Mouse (Mus musculus): ENCODE data around the gene Hist1h3e.
"Not testable (repeated sequence)": the region's sequence is repeated elsewhere in the genome, so short reads cannot be mapped to it uniquely, and the experiment has no call there.

Hist1h3e gene

GRCm38 (mm10) chr13:23561883-23562659 lies at the start of gene Hist1h3e:
TSS of gene Hist1h3e (minus strand) at chr13:23562369.
- DNase-seq, result peak; percentile 93 to 94

DNA sequence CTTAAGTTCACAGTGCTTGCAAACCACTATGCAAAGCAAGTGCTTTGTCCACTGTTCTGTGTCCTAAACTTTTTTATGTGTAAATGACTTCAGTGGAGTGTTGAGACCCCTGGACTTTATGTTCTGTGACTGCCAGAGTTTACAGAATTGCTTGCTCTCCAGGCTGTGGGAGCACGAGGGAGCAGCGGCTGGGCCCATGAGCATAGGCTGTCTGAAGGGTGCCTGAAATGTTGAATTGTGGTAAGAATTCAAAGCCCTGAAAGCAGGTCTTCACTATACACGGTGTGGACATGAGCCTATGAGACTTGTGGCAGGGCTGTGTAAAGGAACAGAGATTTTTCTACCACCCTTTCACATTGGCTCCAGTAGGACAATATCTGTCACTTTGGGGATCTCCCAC lies 49.5 kb upstream of the Hist1h3e start:
- no peak for DNase-seq

GRCm38 (mm10) chr13:23610393-23610792 lies 48.2 kb upstream of the Hist1h3e start:
- no peak for DNase-seq

DNA sequence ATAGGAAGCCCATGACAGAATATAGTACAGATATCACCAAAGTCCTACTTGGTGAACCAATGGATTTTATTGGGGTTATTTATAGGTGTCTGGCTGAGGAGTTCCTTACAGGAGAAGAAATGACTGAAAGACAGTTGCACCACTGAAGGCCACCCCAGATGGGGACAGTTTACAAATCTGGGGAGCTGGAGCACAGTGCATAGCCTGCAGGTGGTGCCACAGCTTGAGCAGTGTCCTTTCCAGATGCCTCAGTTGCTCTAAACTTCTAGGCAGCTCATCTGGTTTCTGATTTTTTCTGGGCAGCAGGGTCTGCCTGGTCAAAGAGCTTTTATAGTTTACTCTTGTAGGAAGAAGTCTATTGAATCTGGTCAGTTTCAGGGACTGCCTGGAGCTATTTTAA lies 47.7 kb upstream of the Hist1h3e start:
- no peak for DNase-seq

- no peak for DNase-seq
Measured at GRCm38 (mm10) chr13:23609209-23609608, 47.0 kb upstream of the Hist1h3e start.

- DNase-seq, result no peak
Measured at GRCm38 (mm10) chr13:23605052-23605451, 42.9 kb upstream of the Hist1h3e start.

- DNase-seq, result no peak
Measured at GRCm38 (mm10) chr13:23604452-23604851, 42.3 kb upstream of the Hist1h3e start.

DNA sequence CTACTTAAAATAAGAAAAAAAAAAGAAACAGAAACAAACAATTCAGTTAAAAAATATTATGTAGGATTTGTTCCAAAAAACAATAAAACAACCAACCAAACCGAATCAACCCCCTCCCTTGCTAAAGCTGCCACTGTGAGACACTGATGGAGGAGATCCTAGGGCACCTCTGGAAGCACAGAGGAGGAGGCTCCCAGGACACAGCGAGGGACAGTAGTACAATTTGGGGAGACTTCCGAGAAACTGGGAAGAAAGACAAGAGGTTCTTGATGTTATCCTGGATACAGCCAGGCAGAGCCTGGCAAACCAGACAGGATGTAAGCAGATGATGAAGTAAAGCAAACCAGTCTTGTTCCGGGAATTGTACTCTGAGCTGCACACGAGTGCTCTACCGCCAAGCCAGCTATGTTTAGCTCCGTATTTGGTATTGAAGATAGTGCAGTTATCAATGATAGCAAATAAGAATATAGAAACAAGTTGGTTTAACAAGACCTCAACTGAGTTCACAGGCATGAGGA lies 41.1 kb upstream of the Hist1h3e start:
- DNase-seq, result no peak

- DNase-seq, result peak; percentile 85 to 88
Measured at GRCm38 (mm10) chr13:23597957-23598356, 35.8 kb upstream of the Hist1h3e start.

GRCm38 (mm10) chr13:23595622-23596372 lies 33.6 kb upstream of the Hist1h3e start:
- DNase-seq, result no peak

GRCm38 (mm10) chr13:23595185-23595584 lies 33.0 kb upstream of the Hist1h3e start:
- DNase-seq, result no peak

GRCm38 (mm10) chr13:23593051-23593770 lies 31.0 kb upstream of the Hist1h3e start:
- DNase-seq, result no peak

DNA sequence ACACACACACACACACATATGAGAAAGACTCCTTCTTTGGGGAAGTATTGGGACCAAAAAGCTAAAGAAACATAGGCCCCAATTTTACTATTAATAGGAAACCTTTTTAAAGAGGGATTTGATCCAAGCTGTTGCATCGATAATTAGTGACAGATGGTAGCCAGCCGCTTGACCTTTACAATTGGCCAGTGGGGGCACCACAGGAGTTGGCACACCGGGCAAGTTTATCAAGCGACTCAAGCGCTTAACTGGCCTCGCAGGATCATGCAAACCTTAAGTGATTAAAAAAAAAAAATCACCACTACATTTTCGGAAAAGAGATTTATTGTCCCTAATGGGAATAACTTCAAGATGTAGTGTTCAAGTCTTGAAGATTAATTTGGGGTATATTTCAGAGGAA lies 30.4 kb upstream of the Hist1h3e start:
- peak; percentile 71 to 79 for DNase-seq

GRCm38 (mm10) chr13:23591886-23592285 lies 29.7 kb upstream of the Hist1h3e start:
- DNase-seq, result not testable (repeated sequence)

- DNase-seq, result no peak
Measured at GRCm38 (mm10) chr13:23591206-23591605, 29.0 kb upstream of the Hist1h3e start.

DNA sequence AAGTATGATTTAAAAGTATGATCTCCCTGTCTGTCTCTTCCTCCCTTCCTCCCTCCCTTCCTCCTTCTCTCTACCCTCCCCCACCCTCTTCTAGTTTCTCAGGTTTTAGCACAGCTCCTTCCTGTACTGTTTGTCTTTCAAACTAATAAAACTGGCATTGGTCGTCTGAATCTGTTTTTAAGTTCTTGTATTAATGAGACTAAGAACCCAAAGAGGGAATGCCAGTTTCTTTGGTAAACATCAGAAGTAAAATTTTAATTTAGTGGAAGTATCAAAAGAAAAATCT lies 24.7 kb upstream of the Hist1h3e start:
- no peak for DNase-seq

- DNase-seq, result no peak
Measured at GRCm38 (mm10) chr13:23586099-23586939, 24.1 kb upstream of the Hist1h3e start.

DNA sequence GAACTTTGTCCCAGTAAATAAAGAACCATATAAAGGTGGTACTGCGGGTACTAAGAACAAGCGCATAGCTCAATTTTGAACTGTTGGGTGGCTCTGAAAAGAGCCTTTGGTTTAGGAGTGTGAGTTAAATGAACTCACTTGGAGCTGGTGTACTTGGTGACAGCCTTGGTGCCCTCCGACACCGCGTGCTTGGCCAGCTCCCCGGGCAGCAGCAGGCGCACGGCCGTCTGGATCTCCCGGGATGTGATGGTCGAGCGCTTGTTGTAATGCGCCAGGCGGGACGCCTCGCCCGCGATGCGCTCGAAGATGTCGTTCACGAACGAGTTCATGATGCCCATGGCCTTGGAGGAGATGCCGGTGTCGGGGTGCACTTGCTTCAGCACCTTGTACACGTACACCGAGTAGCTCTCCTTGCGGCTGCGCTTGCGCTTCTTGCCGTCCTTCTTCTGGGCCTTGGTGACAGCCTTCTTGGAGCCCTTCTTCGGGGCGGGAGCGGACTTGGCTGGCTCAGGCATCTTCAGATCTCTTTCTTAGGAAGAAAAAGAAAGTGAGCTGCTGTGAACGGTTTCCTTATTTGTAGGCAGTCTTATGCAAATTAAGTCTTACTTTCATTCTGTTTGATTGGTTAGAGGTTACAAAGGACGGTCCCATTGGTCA lies 23.4 kb upstream of the Hist1h3e start:
- DNase-seq, result peak; percentile 47 to 65

- peak; percentile 48 to 61 for DNase-seq
Measured at GRCm38 (mm10) chr13:23585029-23585441, 22.9 kb upstream of the Hist1h3e start.

- DNase-seq, result no peak
Measured at GRCm38 (mm10) chr13:23584331-23584730, 22.2 kb upstream of the Hist1h3e start.

GRCm38 (mm10) chr13:23583387-23584068 lies 21.4 kb upstream of the Hist1h3e start:
- DNase-seq, result no peak
